Mouse (Mus musculus): ENCODE measurements around the gene Ccm2. TPM values are rescaled to one million over a fixed set of nuclear protein-coding genes. Genes with fewer than 3 reads are reported as not detected.

Gene Ccm2
- total and polyA plus RNA-seq, 3 experiments = 30.4 to 34.5 (median 32.7) TPM

DNA sequence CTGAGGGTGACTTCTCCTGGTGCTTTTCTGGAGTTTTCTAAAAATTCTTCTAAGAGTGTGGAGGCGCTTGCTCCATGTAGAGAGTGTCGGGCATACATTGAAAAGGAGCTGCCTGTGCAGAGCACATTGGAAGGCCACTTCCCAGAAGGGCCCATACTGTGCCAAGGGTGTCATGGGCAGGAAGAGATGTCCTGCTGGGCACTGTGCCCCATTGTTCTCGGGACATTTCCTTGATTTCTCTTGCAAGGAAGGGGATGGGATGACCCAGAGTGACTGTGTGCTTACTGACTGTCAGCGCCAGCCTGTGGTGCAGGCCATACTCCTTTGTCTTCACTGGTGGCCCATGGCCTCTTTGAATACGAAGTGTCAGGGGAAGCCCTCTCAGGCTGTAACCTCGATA lies 92.4 kb downstream of the Ccm2 start:
- H3K4me3 ChIP-seq (replicated peaks in 1 of 3; ENCODE audit: low read depth in 2 of 3, low read length in 2 of 3, poor library complexity in 1 of 3) = no peak overlapping the region
- H3K9ac ChIP-seq (ENCODE audit: insufficient read depth, low read depth) = no peak overlapping the region
- TF ChIP-seq USF2 (conservative IDR thresholded peaks at IDR 0.05; ENCODE audit: low read depth, low read length) (no peak), MAFK (IDR thresholded peaks at IDR 0.05; ENCODE audit: insufficient replicate concordance, low read length) (no peak), ZMIZ1 (IDR thresholded peaks at IDR 0.05; ENCODE audit: low read depth, low read length) (no peak)
- H3K27ac ChIP-seq (ENCODE audit: insufficient read depth, low read depth) = no peak overlapping the region
- no peak overlapping the region for H3K4me2 ChIP-seq (ENCODE audit: insufficient read depth, low read depth, poor library complexity, severe bottlenecking)
- dilution Hi-C loops (cut with MboI; ENCODE audit: extremely low pct_ligation_motif_present, extremely low pct_unique_long_range_greater_than_20kb, low sequenced_read_pairs) = no loop called here
- in situ Hi-C loops (cut with MboI; ENCODE audit: low pct_ligation_motif_present, low pct_unique_long_range_greater_than_20kb, low sequenced_read_pairs) = no loop called here
- H3K27me3 ChIP-seq (replicated peaks) = peaks cover 8% of the 10 kb centered on the region
- no peaks in the 10 kb centered on the region for H3K36me3 ChIP-seq (replicated peaks in 1 of 2; ENCODE audit: control insufficient read depth in 1 of 2, insufficient read depth in 1 of 2, low read length in 1 of 2)
- no peaks in the 10 kb centered on the region for H3K9me3 ChIP-seq (replicated peaks; ENCODE audit: low read length)
- DNase-seq (ENCODE audit: extremely low read depth) = no peak
- H3K4me1 ChIP-seq (ENCODE audit: control insufficient read depth in 1 of 2, insufficient read depth in 2 of 2) = peaks cover 2 to 8% of the 10 kb centered on the region in 2 experiments; a peak in 3 of 4 replicates
- H3K79me2 ChIP-seq (replicated peaks; ENCODE audit: control insufficient read depth, extremely low read depth, insufficient read depth, poor library complexity, severe bottlenecking) = no peaks in the 10 kb centered on the region

DNA sequence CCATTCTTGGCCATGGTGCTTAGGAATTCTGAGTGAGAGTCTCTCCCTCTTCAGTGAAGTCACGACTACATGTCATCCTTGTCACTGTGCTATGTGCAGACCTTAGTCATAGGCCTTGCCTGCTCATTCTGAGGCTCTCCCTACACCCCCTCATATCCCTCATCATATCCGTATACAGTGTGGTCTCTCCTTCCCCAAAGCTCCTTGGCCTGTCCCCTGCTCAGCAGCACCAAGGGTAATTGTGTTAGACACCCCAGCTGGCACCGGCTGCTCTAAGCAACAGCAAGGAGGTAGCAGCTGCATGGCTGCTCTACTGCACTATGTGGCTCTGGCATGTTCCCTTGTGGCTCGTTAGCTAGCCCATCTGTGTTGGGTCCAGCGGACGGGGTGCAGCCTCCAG lies 97.9 kb downstream of the Ccm2 start:
- dilution Hi-C loops (cut with MboI; ENCODE audit: extremely low pct_ligation_motif_present, extremely low pct_unique_long_range_greater_than_20kb, low sequenced_read_pairs) = no loop called here
- in situ Hi-C loops (cut with MboI; ENCODE audit: low pct_ligation_motif_present, low pct_unique_long_range_greater_than_20kb, low sequenced_read_pairs) = no loop called here

More for the DNA sequence above, 97.9 kb downstream of the Ccm2 start:
- no peaks in the 10 kb centered on the region for H3K9me3 ChIP-seq (replicated peaks; ENCODE audit: low read length)
- H3K4me2 ChIP-seq (ENCODE audit: insufficient read depth, low read depth, poor library complexity, severe bottlenecking) = no peak overlapping the region
- peaks cover 2 to 7% of the 10 kb centered on the region in 2 experiments for H3K4me1 ChIP-seq (ENCODE audit: control insufficient read depth in 1 of 2, insufficient read depth in 2 of 2)
- TF ChIP-seq USF1 (IDR thresholded peaks at IDR 0.05; ENCODE audit: low read depth, low read length) (no peak), ZKSCAN1 (IDR thresholded peaks at IDR 0.05; ENCODE audit: borderline replicate concordance, low read depth, low read length) (no peak), ELF1 (IDR thresholded peaks at IDR 0.05; ENCODE audit: low read depth, low read length) (no peak), MXI1 (IDR thresholded peaks at IDR 0.05; ENCODE audit: low read depth, low read length) (no peak), TCF12 (IDR thresholded peaks at IDR 0.05; ENCODE audit: low read depth, low read length) (no peak), ZMIZ1 (IDR thresholded peaks at IDR 0.05; ENCODE audit: low read depth, low read length) (no peak), USF2 (conservative IDR thresholded peaks at IDR 0.05; ENCODE audit: low read depth, low read length) (no peak), KAT2A (IDR thresholded peaks at IDR 0.05; ENCODE audit: insufficient replicate concordance, low read length) (no peak)
- H3K79me2 ChIP-seq (replicated peaks; ENCODE audit: control insufficient read depth, extremely low read depth, insufficient read depth, poor library complexity, severe bottlenecking) = no peaks in the 10 kb centered on the region
- peaks cover 18% of the 10 kb centered on the region for H3K27me3 ChIP-seq (replicated peaks)
- no peaks in the 10 kb centered on the region for H3K36me3 ChIP-seq (replicated peaks in 1 of 2; ENCODE audit: control insufficient read depth in 1 of 2, insufficient read depth in 1 of 2, low read length in 1 of 2)
- H3K4me3 ChIP-seq (replicated peaks in 1 of 3; ENCODE audit: low read depth in 2 of 3, low read length in 2 of 3, poor library complexity in 1 of 3) = no peak overlapping the region
- DNase-seq (ENCODE audit: extremely low read depth) = no peak
- H3K9ac ChIP-seq (ENCODE audit: insufficient read depth, low read depth) = no peak overlapping the region
- H3K27ac ChIP-seq (ENCODE audit: insufficient read depth, low read depth) = no peak overlapping the region

Other genes starting within 250 kb of the Ccm2 start
- gene Zmiz2, start 157.8 kb upstream of the Ccm2 start, total RNA-seq (2012; rRNA removed) = 33.1 and 46.3 TPM in 2 replicates
- gene Zmiz2, start 157.8 kb upstream of the Ccm2 start, total RNA-seq (2014; rRNA removed) = 8.5 and 10.6 TPM in 2 replicates
- 197 and 238 TPM in 2 replicates for gene Zmiz2, start 157.8 kb upstream of the Ccm2 start, polyA plus RNA-seq (2012; ENCODE audit: insufficient read length, low read depth)
- 8,867 and 10,240 TPM in 2 replicates for gene Ppia, start 131.4 kb upstream of the Ccm2 start, total RNA-seq (2012; rRNA removed)
- 9,428 and 9,904 TPM in 2 replicates for gene Ppia, start 131.4 kb upstream of the Ccm2 start, total RNA-seq (2014; rRNA removed)
- gene Ppia, start 131.4 kb upstream of the Ccm2 start, polyA plus RNA-seq (2012; ENCODE audit: insufficient read length, low read depth) = 5,045 and 5,764 TPM in 2 replicates
- 51.4 and 73.2 TPM in 2 replicates for gene H2afv, start 102.4 kb upstream of the Ccm2 start, total RNA-seq (2012; rRNA removed)
- 37.8 and 46.6 TPM in 2 replicates for gene H2afv, start 102.4 kb upstream of the Ccm2 start, total RNA-seq (2014; rRNA removed)
- gene H2afv, start 102.4 kb upstream of the Ccm2 start, polyA plus RNA-seq (2012; ENCODE audit: insufficient read length, low read depth) = 63.7 and 67.6 TPM in 2 replicates
- 19.3 and 29.7 TPM in 2 replicates for gene Purb, start 71.0 kb upstream of the Ccm2 start, total RNA-seq (2012; rRNA removed)
- gene Purb, start 71.0 kb upstream of the Ccm2 start, total RNA-seq (2014; rRNA removed) = 45.2 and 50.5 TPM in 2 replicates
- 35.0 and 42.4 TPM in 2 replicates for gene Purb, start 71.0 kb upstream of the Ccm2 start, polyA plus RNA-seq (2012; ENCODE audit: insufficient read length, low read depth)
- 279 and 335 TPM in 2 replicates for gene Myo1g, start 25.9 kb upstream of the Ccm2 start, total RNA-seq (2012; rRNA removed)
- gene Myo1g, start 25.9 kb upstream of the Ccm2 start, total RNA-seq (2014; rRNA removed) = 265 and 268 TPM in 2 replicates
- gene Myo1g, start 25.9 kb upstream of the Ccm2 start, polyA plus RNA-seq (2012; ENCODE audit: insufficient read length, low read depth) = 279 and 284 TPM in 2 replicates
- gene Nacad, start 59.2 kb downstream of the Ccm2 start, total RNA-seq (2012; rRNA removed) = 0.13 TPM in 2 replicates
- gene Nacad, start 59.2 kb downstream of the Ccm2 start, total RNA-seq (2014; rRNA removed) = not detected in 2 replicates
- 0.34 TPM in 1 of 2 replicates, not detected in the other for gene Nacad, start 59.2 kb downstream of the Ccm2 start, polyA plus RNA-seq (2012; ENCODE audit: insufficient read length, low read depth)
- gene Tbrg4, start 79.2 kb downstream of the Ccm2 start, total RNA-seq (2012; rRNA removed) = 93.1 and 118 TPM in 2 replicates
- 59.3 and 69.0 TPM in 2 replicates for gene Tbrg4, start 79.2 kb downstream of the Ccm2 start, total RNA-seq (2014; rRNA removed)
- gene Tbrg4, start 79.2 kb downstream of the Ccm2 start, polyA plus RNA-seq (2012; ENCODE audit: insufficient read length, low read depth) = 170 and 191 TPM in 2 replicates
- gene Wap, start 91.8 kb downstream of the Ccm2 start, total RNA-seq (2012; rRNA removed) = not detected in 2 replicates
- gene Wap, start 91.8 kb downstream of the Ccm2 start, total RNA-seq (2014; rRNA removed) = not detected in 2 replicates
- gene Wap, start 91.8 kb downstream of the Ccm2 start, polyA plus RNA-seq (2012; ENCODE audit: insufficient read length, low read depth) = not detected in 2 replicates
- 0.21 TPM in 1 of 2 replicates, not detected in the other for gene Ramp3, start 111.6 kb downstream of the Ccm2 start, total RNA-seq (2012; rRNA removed)
- gene Ramp3, start 111.6 kb downstream of the Ccm2 start, total RNA-seq (2014; rRNA removed) = not detected in 2 replicates
- gene Ramp3, start 111.6 kb downstream of the Ccm2 start, polyA plus RNA-seq (2012; ENCODE audit: insufficient read length, low read depth) = not detected in 2 replicates